Mouse (Mus musculus): ENCODE data around the gene Upk1a. TPM values are rescaled to one million over a fixed set of nuclear protein-coding genes. Genes with fewer than 3 reads are reported as not detected.

The Upk1a gene
- total RNA-seq (2021), result under 1 TPM; 0.24 to 0.54 TPM

- intact Hi-C loops (cut with DNase I), result no loop called here
- DNase-seq, result no peak
Observed at GRCm38 (mm10) chr7:30612654-30613402, at the start of gene Upk1a. Gene Upk1a, minus strand, starts transcription at chr7:30612847.

- intact Hi-C loops (cut with DNase I), result no loop called here
Observed at GRCm38 (mm10) chr7:30649591-30650540, 37.2 kb upstream of the Upk1a start, which contains the start of gene Rbm42. Gene Rbm42, minus strand, starts transcription at chr7:30650317.

GRCm38 (mm10) chr7:30639083-30639482 is 26.4 kb upstream of the Upk1a start:
- no peak for DNase-seq
- intact Hi-C loops (cut with DNase I), result no loop called here

More at GRCm38 (mm10) chr7:30649591-30650540, 37.2 kb upstream of the Upk1a start, which contains the start of gene Rbm42:
- DNase-seq, result peak; percentile 98

DNA sequence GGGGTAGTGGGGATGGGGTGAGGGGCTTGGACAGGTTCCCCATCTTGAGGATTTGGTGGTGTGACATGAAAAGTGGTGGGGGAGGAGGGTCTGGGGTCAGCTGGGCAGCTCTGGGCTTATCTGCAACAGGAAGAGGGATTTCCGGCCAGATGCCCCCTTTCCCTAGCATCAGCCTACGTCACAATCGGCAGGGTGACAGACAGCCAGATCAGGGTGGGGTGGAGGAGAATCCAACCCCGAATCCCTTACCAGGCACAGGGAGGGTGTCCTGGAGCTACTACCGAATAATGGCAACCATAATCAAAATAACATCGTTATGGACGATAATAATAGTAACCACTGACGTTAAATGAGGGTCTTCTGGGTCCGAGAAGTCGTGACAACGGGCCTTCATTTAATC is 23.7 kb upstream of the Upk1a start:
- intact Hi-C loops (cut with DNase I), result no loop called here
- DNase-seq, result no peak

DNA sequence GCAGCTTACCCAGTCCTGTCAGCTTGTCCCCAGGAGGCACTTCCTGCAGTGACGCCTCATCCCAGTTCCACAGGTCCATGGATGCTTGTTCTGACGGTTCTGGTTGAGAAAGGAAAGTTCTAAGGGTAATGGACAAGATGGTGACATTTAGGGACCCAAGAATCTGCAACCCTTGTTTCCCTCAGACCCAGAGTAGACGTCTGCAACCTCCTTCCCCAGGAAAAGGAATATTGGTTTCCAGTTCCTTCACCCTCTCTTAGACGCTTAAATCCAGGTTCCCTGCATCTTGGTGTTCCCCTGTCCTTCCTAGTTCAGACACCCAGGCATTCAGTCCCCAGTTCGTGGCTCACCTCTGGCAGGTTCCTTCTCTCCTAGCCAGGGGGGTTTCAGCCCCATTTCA is 23.1 kb upstream of the Upk1a start, which contains the start of gene Etv2:
Gene Etv2, minus strand, starts transcription at position 101 of the 400 bp plus-strand sequence.
- DNase-seq, result no peak
- intact Hi-C loops (cut with DNase I), result no loop called here

GRCm38 (mm10) chr7:30634621-30635020 is 22.0 kb upstream of the Upk1a start:
- intact Hi-C loops (cut with DNase I), result no loop called here
- DNase-seq, result peak; percentile 78

GRCm38 (mm10) chr7:30633762-30634412 is 21.2 kb upstream of the Upk1a start:
- intact Hi-C loops (cut with DNase I), result no loop called here
- no peak for DNase-seq

DNA sequence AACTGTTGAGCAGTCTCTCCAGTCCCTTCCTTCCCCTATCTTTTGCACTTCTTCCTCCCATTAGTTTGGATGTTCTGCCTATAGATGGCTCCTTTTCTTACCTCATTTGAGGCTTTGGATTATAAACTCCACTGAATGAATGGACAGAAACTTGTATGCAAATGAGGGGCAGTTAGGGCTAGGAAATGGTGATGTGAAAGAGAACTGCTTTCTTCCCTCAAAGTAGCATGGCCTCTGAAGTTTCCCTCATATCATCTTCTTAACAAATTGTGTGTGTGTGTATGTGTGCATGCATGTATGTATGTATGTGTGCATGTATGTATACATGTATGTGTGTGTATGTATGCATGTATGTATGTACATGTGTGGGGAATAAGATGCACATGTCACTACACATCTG is 16.4 kb upstream of the Upk1a start:
- DNase-seq, result no peak
- intact Hi-C loops (cut with DNase I), result no loop called here

DNA sequence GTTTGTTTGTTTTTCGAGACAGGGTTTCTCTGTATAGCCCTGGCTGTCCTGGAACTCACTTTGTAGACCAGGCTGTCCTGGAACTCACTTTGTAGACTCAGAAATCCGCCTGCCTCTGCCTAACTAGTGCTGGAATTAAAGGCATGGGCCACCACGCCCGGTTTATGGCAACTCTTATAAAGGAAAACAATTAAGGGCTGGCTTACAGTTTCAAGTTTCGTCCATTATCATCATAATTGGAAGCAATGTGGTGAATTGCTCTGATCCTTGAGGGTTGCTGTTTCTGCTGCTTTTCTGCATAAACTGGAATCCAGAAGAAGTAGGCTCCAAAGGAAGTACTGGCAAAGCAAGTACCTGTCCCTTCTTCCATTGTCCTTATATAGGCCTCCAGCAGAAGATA is 14.0 kb upstream of the Upk1a start:
- no peak for DNase-seq
- intact Hi-C loops (cut with DNase I), result no loop called here

DNA sequence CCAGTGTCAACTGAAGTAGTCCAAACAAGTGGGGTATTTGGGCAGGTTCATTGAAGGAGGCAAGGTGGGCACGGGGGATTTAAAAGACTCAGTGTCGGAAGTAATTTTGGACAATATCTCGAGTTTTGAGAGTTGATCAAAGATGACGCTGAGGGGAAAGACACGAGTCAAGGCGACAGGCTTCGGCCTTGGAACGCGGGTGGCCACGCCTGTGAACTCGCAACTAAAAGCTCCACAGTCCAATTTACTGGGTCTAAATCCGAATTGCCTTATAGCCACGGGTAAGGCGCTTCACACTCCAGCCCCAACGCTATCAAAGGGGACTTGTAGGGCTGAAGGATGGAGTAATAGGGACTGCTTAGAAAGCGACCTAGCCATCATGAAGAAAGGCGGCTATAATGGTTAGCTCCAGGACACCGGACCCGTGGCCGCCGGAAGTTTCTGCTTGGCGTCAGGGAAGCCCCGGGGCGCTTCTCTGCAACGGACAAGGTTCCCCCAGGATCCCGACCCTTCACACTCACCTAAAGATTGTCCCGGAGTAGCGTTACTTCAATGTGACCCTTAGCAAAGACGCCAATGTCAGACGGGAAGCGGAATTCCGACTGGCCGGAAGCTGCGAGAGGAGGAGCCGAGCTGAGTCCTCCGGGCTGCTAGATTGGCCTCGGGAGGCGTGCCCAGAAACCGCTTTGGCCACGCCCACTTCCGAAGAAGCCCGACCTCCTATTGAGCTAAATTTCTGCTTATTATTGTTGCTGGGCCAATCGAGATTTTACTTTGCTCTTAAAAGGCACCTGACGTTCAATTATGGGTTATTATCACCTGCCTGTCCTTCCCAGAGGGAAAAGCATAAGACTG is 13.1 kb upstream of the Upk1a start, which contains the start of gene Cox6b1:
Gene Cox6b1, minus strand, starts transcription at position 622 of the 855 bp plus-strand sequence.
- peak; percentile 86 for DNase-seq
- intact Hi-C loops (cut with DNase I), result no loop called here

- DNase-seq, result no peak
- intact Hi-C loops (cut with DNase I), result no loop called here
Observed at GRCm38 (mm10) chr7:30619202-30619601, 6.6 kb upstream of the Upk1a start.

- intact Hi-C loops (cut with DNase I), result no loop called here
- no peak for DNase-seq
Observed at GRCm38 (mm10) chr7:30618658-30619057, 6.0 kb upstream of the Upk1a start.

DNA sequence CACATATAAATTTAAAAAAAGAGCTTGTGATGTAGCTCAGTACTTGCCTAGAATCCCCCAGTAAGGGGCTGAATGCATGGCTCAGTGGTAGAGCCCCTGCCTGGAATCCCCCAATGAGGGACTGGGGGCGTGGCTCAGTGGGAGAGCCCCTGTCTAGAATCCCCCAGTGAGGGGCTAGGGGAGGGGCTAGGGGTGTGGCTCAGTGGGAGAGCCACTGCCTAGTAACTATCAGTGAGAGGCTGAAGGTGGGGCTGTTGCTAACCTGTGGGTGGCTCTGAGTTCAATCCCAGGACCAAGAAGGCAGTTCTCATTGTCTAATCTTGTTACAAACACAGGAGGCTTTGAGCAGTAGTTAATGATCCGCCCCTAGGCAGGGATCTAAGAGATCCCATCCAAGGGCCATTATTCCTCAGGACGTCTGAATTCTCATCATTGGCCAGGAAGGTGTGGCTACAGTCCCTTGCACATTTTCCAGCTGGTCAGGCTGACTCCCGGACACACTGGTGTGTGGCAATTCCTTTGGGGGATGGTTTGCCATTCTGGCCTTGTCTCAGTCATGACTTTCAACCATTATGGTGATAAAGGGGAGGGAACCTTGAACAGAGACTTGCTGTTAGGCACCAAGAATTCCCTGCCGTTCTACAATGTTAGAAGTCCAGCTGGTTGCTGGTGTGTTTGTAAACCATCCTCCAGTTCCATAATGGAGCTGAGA is 2.6 kb upstream of the Upk1a start:
- no peak for DNase-seq
- intact Hi-C loops (cut with DNase I), result no loop called here

- intact Hi-C loops (cut with DNase I), result no loop called here
- DNase-seq, result no peak
Observed at GRCm38 (mm10) chr7:30614454-30614853, 1.8 kb upstream of the Upk1a start.

DNA sequence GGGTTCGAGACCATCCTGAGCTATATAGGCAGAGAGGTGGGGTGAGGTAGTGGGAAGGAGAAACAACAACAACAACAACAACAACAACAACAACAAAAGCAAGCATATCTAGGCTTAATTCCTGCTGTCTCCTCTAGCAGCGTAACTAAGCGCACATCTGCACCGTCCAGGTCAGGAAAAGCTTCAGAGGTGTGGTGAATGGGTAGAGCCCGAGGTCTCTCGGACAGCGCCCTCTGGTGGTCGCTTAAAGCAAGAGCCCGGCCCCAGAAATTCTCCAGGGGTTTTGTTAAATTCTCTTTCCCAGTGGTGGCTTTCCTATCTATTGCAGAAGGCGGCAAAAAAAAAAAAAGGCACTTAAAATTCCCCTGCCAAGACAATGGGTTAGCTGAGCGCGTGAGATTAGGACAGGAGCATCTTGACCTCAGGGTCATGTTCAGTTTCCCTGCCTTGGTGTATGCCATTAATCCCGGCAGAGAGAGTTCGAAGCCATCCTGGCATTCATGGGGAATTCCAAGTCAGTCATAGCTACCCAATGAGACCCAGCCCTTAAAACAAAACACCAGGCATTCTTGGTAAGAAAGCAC is 974 bp upstream of the Upk1a start:
- intact Hi-C loops (cut with DNase I), result no loop called here

DNA sequence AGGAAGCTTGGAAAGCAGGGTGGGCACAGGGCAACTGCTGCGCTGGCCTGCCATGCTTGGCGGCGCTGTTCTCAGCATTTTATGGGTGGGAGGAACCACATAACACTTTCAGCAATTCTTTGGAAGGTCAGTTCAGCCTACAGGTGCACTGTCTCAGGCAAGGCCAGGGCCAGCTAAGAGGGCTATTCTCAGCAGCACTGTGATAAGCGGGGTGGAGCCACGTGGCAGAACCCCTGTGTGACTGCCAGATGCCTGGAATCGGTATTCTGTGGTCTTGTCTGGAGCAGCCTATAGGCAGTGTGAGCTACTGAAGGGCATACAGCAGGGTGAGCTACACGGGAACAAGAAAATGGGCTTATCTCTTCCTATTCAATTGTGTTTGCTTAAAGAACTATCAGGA is 2.6 kb downstream of the Upk1a start:
- intact Hi-C loops (cut with DNase I), result no loop called here
- no peak for DNase-seq

More for the DNA sequence above, 974 bp upstream of the Upk1a start:
- peak; percentile 63 for DNase-seq

GRCm38 (mm10) chr7:30608476-30608875 is 4.2 kb downstream of the Upk1a start:
- intact Hi-C loops (cut with DNase I), result no loop called here
- DNase-seq, result no peak

DNA sequence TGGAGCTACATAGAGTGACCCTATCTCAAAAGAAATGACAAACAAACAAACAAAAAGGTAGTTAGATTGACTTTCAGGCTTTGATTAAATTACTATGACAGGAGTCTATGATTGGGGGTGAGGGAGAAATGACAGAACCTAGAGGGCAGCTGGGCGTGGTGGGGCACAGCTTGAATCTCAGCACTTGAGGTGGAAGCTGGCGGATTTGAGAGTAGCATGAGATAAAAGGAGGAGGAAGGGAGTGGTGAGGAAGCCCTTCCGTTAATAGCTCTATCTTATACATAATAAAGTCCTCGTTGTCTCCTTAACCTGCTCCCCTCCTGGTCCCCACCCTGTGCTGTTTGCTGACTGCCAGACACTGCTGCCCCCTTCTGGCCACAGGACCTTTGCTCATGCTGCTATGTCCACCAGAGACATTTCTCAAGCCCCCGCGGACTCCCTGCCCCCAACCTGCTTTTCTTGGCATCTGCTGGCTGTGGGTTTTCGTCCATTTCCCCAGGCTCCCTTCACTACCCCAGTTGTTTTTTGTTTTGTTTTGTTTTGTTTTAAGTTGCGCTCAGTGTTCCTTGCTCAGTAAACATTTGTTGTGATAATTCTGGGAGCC is 4.8 kb downstream of the Upk1a start:
- peak; percentile 77 for DNase-seq
- intact Hi-C loops (cut with DNase I), result no loop called here

DNA sequence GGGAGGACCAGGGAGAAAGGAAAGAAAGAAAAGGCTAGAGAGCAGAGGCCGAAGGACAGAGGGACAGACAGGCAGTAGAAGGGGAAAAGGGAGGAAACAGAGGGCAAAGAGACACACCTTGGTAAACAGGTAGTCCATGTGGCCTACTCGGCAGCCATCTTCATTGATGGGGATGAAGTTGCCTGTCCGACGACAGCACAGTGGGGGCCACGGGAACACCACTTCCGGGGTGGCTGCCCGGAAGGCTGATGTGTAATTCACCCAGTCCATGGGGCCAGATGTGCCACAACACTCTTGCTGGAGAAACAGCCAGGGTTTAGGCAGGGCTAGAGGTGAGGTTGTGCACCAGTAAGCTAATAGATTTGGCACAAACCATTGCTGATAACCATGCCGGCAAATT is 7.7 kb downstream of the Upk1a start:
- intact Hi-C loops (cut with DNase I), result no loop called here
- no peak for DNase-seq
